Mouse (Mus musculus) ES-Bruce4 (cell line): ENCODE measurements at regions not wholly inside any gene's neighbourhood (a gene's known extent, or its start where the extent isn't known, plus 50 kb on each side); places are given as distances from the start of the nearest gene placed in this dataset.

Experiments used
- H3K27ac ChIP-seq: 2 replicates; pipeline ENCODE4 v1.5.1; 2012; ENCODE audit warnings: low read length, inconsistent platforms; ENCODE audit not compliant: insufficient read depth
- H3K27me3 ChIP-seq: 2 replicates; pipeline ENCODE4 v1.6.1; 2012; ENCODE audit warnings: mild to moderate bottlenecking, low read length, inconsistent platforms; ENCODE audit not compliant: control insufficient read depth, poor library complexity, insufficient read depth, severe bottlenecking
- H3K36me3 ChIP-seq: 2 replicates; pipeline ENCODE4 v1.6.1; 2012; ENCODE audit warnings: inconsistent platforms, mild to moderate bottlenecking, low read length, moderate library complexity; ENCODE audit not compliant: control insufficient read depth, poor library complexity, insufficient read depth, severe bottlenecking
- H3K4me1 ChIP-seq: one replicate; pipeline ENCODE4 v1.8.1; 2011; ENCODE audit warnings: low read length; ENCODE audit not compliant: control insufficient read depth, insufficient read depth
- H3K4me3 ChIP-seq: 2 replicates; pipeline ENCODE4 v1.5.1; 2011; ENCODE audit warnings: low read depth, mild to moderate bottlenecking, low read length
- H3K9ac ChIP-seq: 2 replicates; pipeline ENCODE4 v1.6.1; 2012; ENCODE audit warnings: low read depth, mild to moderate bottlenecking, inconsistent platforms; ENCODE audit not compliant: poor library complexity, severe bottlenecking
- H3K9me3 ChIP-seq: replicated peaks from 2 replicates; pipeline ENCODE4 v1.6.1; 2012; ENCODE audit warnings: mild to moderate bottlenecking, low read length, inconsistent platforms; ENCODE audit not compliant: control insufficient read depth, poor library complexity, insufficient read depth, severe bottlenecking
- CTCF ChIP-seq: IDR thresholded peaks from one replicate; pipeline ENCODE4 v1.8.1; 2011; ENCODE audit warnings: low read depth, low read length
- EP300 ChIP-seq: IDR thresholded peaks from 2 replicates; pipeline ENCODE4 v1.6.1; 2011; ENCODE audit warnings: low read depth, low read length; ENCODE audit not compliant: insufficient read depth
- POLR2A ChIP-seq: IDR thresholded peaks from one replicate; pipeline ENCODE4 v1.8.1; 2011; ENCODE audit warnings: low read length; ENCODE audit not compliant: insufficient read depth

DNA sequence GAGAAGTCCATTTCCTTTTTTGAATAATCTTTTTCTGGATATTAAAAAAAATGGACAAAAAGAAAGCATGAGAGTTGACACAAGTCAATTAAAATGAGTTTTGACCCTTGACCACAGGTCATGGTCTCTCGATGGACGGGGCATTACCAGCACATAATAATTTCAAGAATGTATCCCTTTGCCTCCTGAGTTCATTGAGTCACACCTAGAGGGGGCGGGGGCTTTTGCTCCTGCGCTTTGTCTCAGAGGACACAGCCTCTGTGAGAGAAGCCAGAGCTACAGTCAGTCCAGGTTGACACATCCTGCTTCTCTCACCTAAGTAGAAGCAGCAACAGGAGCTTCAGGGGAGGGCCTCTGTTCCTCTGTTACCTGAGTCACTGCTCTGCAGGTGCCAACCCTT lies 50.0 kb upstream of the Pkdcc start:
- H3K27ac ChIP-seq, result no peak overlapping the region
- no peak overlapping the region for H3K4me3 ChIP-seq
- H3K36me3 ChIP-seq, result no peaks in the 10 kb centered on the region
- no peaks in the 10 kb centered on the region; the same call in 1 of the 2 replicates for H3K9me3 ChIP-seq
- H3K4me1 ChIP-seq, result peaks cover 10% of the 10 kb centered on the region
- no peak overlapping the region for H3K9ac ChIP-seq
- H3K27me3 ChIP-seq, result no peaks in the 10 kb centered on the region
- no peak for TF ChIP-seq CTCF
- no peak for TF ChIP-seq POLR2A
- TF ChIP-seq EP300, result no peak
